Mouse (Mus musculus): ENCODE measurements around the gene Gmeb1. TPM values are rescaled to one million over a fixed set of nuclear protein-coding genes. Genes with fewer than 3 reads are reported as not detected.

Gene Gmeb1
- polyA plus RNA-seq, 1 experiment, result 11.8 TPM

Other genes with a start within 250 kb of the Gmeb1 start
- gene Gm10300, start 186.9 kb downstream of the Gmeb1 start, polyA plus RNA-seq (2012; rRNA removed), result 0.31 and 0.32 TPM in 2 replicates
- gene Epb41, start 186.3 kb downstream of the Gmeb1 start, polyA plus RNA-seq (2012; rRNA removed), result 22.7 and 23.9 TPM in 2 replicates
- gene Oprd1, start 117.1 kb downstream of the Gmeb1 start, polyA plus RNA-seq (2012; rRNA removed), result 0.03 TPM in 1 of 2 replicates, not detected in the other
- gene Ythdf2, start 49.3 kb downstream of the Gmeb1 start, polyA plus RNA-seq (2012; rRNA removed), result 19.2 and 21.2 TPM in 2 replicates
- 9.5 and 10.9 TPM in 2 replicates for gene Taf12, start 12.8 kb upstream of the Gmeb1 start, polyA plus RNA-seq (2012; rRNA removed)
- 16.4 and 22.5 TPM in 2 replicates for gene Rab42, start 41.8 kb upstream of the Gmeb1 start, polyA plus RNA-seq (2012; rRNA removed)
- gene Trnau1ap, start 67.9 kb upstream of the Gmeb1 start, polyA plus RNA-seq (2012; rRNA removed), result 18.9 and 25.9 TPM in 2 replicates
- 8.5 and 10.9 TPM in 2 replicates for gene Rcc1, start 92.0 kb upstream of the Gmeb1 start, polyA plus RNA-seq (2012; rRNA removed)
- gene Phactr4, start 160.9 kb upstream of the Gmeb1 start, polyA plus RNA-seq (2012; rRNA removed), result 6.2 and 12.9 TPM in 2 replicates
- 4.5 and 6.7 TPM in 2 replicates for gene Med18, start 202.3 kb upstream of the Gmeb1 start, polyA plus RNA-seq (2012; rRNA removed)
- gene Sesn2, start 248.9 kb upstream of the Gmeb1 start, polyA plus RNA-seq (2012; rRNA removed), result 25.6 and 26.3 TPM in 2 replicates